Mouse (Mus musculus) C3H10T1/2 (cell line): ENCODE results near the gene Fndc11. TPM values are rescaled to one million over a fixed set of nuclear protein-coding genes. Genes with fewer than 3 reads are reported as not detected.

Experiments
- polyA plus RNA-seq, 2 experiments: library from polyadenylated mRNA; unstranded; fragments of >200 nt; fragmentation: generic; extraction: Trizol; gene quantifications; one replicate each; pipeline ENCODE4 v1.2.1; 2012; ENCODE audit warnings: missing spikeins in 2 of 2

Gene Fndc11
- polyA plus RNA-seq = not detected

GRCm38 (mm10) chr2:181219538-181220216, at the start of gene Fndc11:
Gene Fndc11 (plus strand): TSS chr2:181220013.

GRCm38 (mm10) chr2:181187121-181188000, 32.5 kb upstream of the Fndc11 start, which contains the start of gene Ppdpf:
Gene Ppdpf (plus strand): TSS chr2:181187247.

GRCm38 (mm10) chr2:181202422-181202821, 17.4 kb upstream of the Fndc11 start, which contains the start of gene Ptk6:
Gene Ptk6 (minus strand): TSS chr2:181202789.

GRCm38 (mm10) chr2:181213021-181213445, 6.8 kb upstream of the Fndc11 start, which contains the start of gene Srms:
Gene Srms (minus strand): TSS chr2:181213185.

GRCm38 (mm10) chr2:181241602-181242313, 21.9 kb downstream of the Fndc11 start, which contains the start of gene Helz2:
Gene Helz2 (minus strand): TSS chr2:181242027.

Other genes starting within 250 kb of the Fndc11 start
- gene Col20a1, start 233.5 kb upstream of the Fndc11 start, polyA plus RNA-seq = under 1 TPM; 0.08 to 0.86 TPM
- not detected for gene Chrna4, start 176.5 kb upstream of the Fndc11 start, polyA plus RNA-seq
- gene Kcnq2, start 84.7 kb upstream of the Fndc11 start, polyA plus RNA-seq = not detected
- not detected for gene Eef1a2, start 63.0 kb upstream of the Fndc11 start, polyA plus RNA-seq
- gene Ppdpf, start 32.8 kb upstream of the Fndc11 start, polyA plus RNA-seq = 10 to 100 TPM; 54.2 to 64.2 TPM
- not detected for gene Ptk6, start 17.2 kb upstream of the Fndc11 start, polyA plus RNA-seq
- under 1 TPM in 1 of 2 experiments, not detected in 1; 0.04 TPM for gene Srms, start 6.8 kb upstream of the Fndc11 start, polyA plus RNA-seq
- 1 to 10 TPM in 1 of 2 experiments, under 1 TPM in 1; 0.28 to 2.3 TPM for gene Helz2, start 22.0 kb downstream of the Fndc11 start, polyA plus RNA-seq
- gene Gmeb2, start 68.0 kb downstream of the Fndc11 start, polyA plus RNA-seq = 1 to 10 TPM; 3.1 to 9.1 TPM
- under 1 TPM in 1 of 2 experiments, not detected in 1; 0.14 TPM for gene Stmn3, start 94.5 kb downstream of the Fndc11 start, polyA plus RNA-seq
- gene Rtel1, start 99.7 kb downstream of the Fndc11 start, polyA plus RNA-seq = 10 to 100 TPM; 29.8 to 40.9 TPM
- 10 to 100 TPM in 1 of 2 experiments, 1 to 10 TPM in 1; 8.6 to 19.6 TPM for gene Zgpat, start 144.9 kb downstream of the Fndc11 start, polyA plus RNA-seq
- 10 to 100 TPM; 34.3 to 40.3 TPM for gene Arfrp1, start 145.4 kb downstream of the Fndc11 start, polyA plus RNA-seq
- 10 to 100 TPM in 1 of 2 experiments, 1 to 10 TPM in 1; 2.1 to 19.5 TPM for gene Lime1, start 160.1 kb downstream of the Fndc11 start, polyA plus RNA-seq
- 1 to 10 TPM in 1 of 2 experiments, under 1 TPM in 1; 0.48 to 1.7 TPM for gene Zbtb46, start 239.4 kb downstream of the Fndc11 start, polyA plus RNA-seq